Mouse (Mus musculus) small intestine, adult 2 months (tissue): ENCODE measurements around the gene Hist1h4f.

Experiments used
- CTCF ChIP-seq: fragments of 200-500 bp; IDR thresholded peaks from 2 replicates; pipeline ENCODE4 v1.5.1; 2012; ENCODE audit warnings: low read depth, mild to moderate bottlenecking, control low read depth, inconsistent platforms, low read length, moderate library complexity, mixed read lengths; ENCODE audit not compliant: insufficient replicate concordance, insufficient read length; ENCODE audit errors: extremely low read depth
- POLR2A ChIP-seq: fragments of 200-500 bp; IDR thresholded peaks from 2 replicates; pipeline ENCODE4 v1.6.1; 2012; ENCODE audit warnings: low read depth, mild to moderate bottlenecking, control low read depth, inconsistent platforms, low read length, moderate library complexity

DNA sequence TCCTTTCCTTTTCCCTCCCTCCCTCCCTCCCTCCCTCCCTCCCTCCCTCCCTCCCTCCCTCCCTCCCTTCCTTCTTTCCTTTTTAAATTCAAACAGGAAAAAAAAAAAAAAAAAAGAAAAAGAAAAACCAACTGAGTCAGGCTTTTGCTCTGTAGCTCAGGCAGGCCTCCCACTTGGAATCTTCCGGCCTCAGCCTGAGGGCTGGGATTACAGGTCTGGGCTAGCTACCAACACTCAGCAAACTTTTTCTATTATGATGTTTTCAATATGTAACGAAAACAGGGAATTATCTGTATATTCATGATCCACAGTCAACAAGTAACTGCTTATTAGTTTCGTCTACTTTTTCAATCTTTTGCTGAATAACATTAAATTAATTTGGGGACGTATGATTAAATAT, 48.5 kb downstream of the Hist1h4f start:
- TF ChIP-seq POLR2A (no peak), CTCF (no peak)
